Mouse (Mus musculus) layer of hippocampus, postnatal 10 days (tissue): ENCODE results near the gene Hes7. TPM values are rescaled to one million over a fixed set of nuclear protein-coding genes. Genes with fewer than 3 reads are reported as not detected.

ENCODE experiments used
- DNase-seq, 2 experiments: peaks; one replicate each; pipeline ENCODE4 v3.0.0; 2021; ENCODE audit warnings: low spot score in 2 of 2
- total RNA-seq, 2 experiments: library from RNA; stranded (reverse); gene quantifications; 2 replicates each; pipeline ENCODE4 v1.2.3; 2021

Gene Hes7
- total RNA-seq, 2 experiments from 2014 or later = 0.54 to 0.96 TPM

DNA sequence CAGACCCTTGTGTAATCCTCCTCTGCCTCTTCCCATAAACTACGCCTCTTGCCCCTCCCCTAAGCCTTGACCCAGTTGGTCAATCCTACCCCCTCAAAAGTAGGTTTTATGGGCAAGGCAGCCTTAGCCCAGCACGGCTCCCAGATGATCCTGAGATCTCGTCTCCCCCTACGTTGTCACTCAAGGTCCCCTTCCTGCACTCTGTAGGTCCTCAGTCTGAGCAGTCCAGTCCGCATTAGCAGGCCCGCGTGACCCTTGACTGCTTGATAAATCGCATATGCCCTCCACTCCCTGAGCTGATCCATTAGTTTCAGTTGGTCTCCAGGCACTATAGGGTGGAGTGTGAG lies 14.4 kb downstream of the Hes7 start:
- no peak for DNase-seq

DNA sequence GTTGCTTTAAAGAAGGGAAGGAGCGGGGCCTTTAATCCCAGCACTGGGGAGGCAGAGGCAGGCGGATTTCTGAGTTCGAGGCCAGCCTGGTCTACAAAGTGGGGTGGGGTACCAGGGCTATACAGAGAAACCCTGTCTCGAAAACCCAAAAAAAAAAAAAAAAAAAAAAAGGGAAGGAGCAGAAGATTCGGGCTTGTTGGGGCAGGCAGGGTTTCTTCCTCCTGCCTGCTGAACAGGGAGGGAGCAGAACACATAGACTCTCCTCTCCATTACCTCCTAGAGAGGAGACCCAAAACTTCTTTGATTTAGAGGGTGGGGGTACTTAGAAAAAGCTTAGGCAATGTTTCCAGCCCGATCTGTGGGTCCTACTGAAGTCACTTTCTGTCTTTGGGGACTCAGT lies 15.2 kb downstream of the Hes7 start:
- no peak for DNase-seq

- no peak for DNase-seq
These were observed 27.3 kb downstream of the Hes7 start for GRCm38 (mm10) chr11:69147546-69147945.

DNA sequence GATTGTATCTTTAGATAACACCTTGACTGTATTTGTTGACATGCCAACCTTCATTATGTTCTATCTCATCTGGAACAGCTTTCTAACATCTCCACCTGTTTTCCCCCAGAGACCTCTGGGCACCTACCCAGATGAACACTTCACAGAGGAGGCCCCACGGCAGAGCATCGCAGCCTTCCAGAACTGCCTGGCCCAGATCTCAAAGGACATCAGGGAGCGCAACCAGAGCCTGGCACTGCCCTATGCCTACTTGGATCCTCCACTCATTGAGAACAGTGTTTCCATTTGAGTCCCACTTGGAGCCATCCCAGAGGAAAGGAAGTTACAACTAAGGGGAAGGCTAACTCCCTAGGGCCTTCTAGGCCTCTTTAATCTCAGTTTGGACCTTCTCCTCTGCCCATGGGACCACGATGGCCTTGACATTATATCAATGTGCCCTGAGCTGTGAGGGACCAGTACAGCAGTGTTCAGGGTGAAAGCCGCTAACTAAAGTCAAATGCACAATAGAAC lies 28.3 kb downstream of the Hes7 start:
- no peak for DNase-seq

GRCm38 (mm10) chr11:69149728-69150127 lies 29.5 kb downstream of the Hes7 start:
- DNase-seq = peak; percentile 45 to 54

DNA sequence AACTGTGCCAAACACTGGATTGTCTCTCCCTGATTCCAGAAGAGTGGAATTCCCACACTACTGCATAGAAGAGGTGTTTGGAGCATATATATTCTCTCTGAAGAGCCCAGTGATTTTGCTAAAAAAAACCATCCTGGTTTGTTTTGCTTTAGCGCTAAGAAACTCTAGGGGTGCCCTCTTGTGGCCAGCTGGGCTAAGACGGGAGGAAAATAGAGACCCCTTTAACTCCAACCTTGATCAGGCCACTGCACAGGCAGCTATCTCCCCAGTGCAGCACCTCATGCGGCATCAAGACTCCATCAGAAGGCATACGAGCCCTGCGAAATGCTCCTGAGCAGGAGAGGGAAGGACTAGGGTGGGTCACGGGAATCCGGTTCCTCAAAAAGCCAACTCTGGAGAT lies 30.2 kb downstream of the Hes7 start:
- DNase-seq = peak; percentile 79 to 82

DNA sequence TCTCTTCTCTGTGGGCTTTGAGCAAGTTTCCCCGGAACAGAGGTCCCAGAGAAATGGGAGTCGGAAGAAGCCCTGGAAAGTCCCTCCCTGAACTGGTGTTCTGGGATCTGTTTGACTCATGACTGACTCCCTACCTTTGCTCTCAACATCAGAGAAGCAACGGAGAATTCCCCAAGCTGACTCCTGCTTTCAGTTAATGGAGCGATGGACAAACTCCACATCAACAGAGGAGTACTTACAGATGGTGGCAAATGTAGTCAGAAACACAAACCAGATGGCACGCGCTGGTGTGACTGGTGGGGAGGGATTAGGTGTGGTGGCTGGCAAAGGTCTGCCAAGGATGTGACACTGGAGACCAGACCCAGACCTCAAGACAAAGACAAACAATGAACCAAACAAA lies 30.8 kb downstream of the Hes7 start:
- DNase-seq = no peak

- no peak for DNase-seq
These were observed 33.6 kb downstream of the Hes7 start for GRCm38 (mm10) chr11:69153831-69154230.

- no peak for DNase-seq
These were observed 35.1 kb downstream of the Hes7 start for GRCm38 (mm10) chr11:69155351-69155750.

- no peak for DNase-seq
These were observed 36.6 kb downstream of the Hes7 start, which contains the start of gene Alox12b for GRCm38 (mm10) chr11:69156800-69157199. TSS of gene Alox12b (plus strand) at chr11:69156989.

DNA sequence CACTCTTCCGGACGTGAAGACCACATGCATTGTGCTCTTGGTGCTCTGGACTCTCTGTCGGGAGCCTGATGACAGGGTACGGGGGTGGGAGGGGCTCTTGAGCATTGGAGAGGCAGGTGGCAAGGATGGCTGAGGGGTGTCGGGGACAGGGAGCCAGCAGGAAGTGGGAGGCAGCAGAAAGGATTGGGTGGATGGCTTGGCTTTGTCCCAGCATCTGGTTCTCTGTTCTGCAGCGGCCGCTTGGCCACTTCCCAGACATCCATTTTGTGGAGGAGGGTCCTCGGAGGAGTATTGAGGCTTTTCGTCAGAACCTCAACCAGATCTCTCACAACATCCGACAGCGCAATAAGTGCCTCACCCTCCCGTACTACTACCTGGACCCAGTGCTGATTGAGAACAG lies 49.1 kb downstream of the Hes7 start:
- DNase-seq = peak in 1 of 2 experiments; percentile 21

- DNase-seq = peak; percentile 75 to 81
These were observed 51.4 kb downstream of the Hes7 start for GRCm38 (mm10) chr11:69171626-69172025.

- no peak for DNase-seq
These were observed 52.4 kb downstream of the Hes7 start for GRCm38 (mm10) chr11:69172606-69173005.

Other genes starting within 250 kb of the Hes7 start
- gene Ndel1, start 248.5 kb upstream of the Hes7 start, total RNA-seq = 10 to 100 TPM; 82.4 to 87.0 TPM
- not detected for gene Rnf222, start 231.9 kb upstream of the Hes7 start, total RNA-seq
- 100 to 1,000 TPM; 734 to 739 TPM for gene Rpl26, start 218.8 kb upstream of the Hes7 start, total RNA-seq
- under 1 TPM; 0.45 to 0.62 TPM for gene Odf4, start 193.3 kb upstream of the Hes7 start, total RNA-seq
- 10 to 100 TPM; 12.2 to 17.4 TPM for gene Arhgef15, start 162.9 kb upstream of the Hes7 start, total RNA-seq
- gene Slc25a35, start 152.3 kb upstream of the Hes7 start, total RNA-seq = 1 to 10 TPM; 4.3 to 4.4 TPM
- 10 to 100 TPM; 16.2 to 20.5 TPM for gene Rangrf, start 145.2 kb upstream of the Hes7 start, total RNA-seq
- 10 to 100 TPM; 26.2 to 37.5 TPM for gene Pfas, start 111.9 kb upstream of the Hes7 start, total RNA-seq
- 10 to 100 TPM; 41.1 to 50.7 TPM for gene Ctc1, start 104.5 kb upstream of the Hes7 start, total RNA-seq
- gene Aurkb, start 74.8 kb upstream of the Hes7 start, total RNA-seq = 1 to 10 TPM; 5.3 to 6.0 TPM
- 10 to 100 TPM; 24.2 to 24.9 TPM for gene Borcs6, start 60.7 kb upstream of the Hes7 start, total RNA-seq
- 10 to 100 TPM; 10.4 to 14.0 TPM for gene Tmem107, start 49.6 kb upstream of the Hes7 start, total RNA-seq
- gene Vamp2, start 31.9 kb upstream of the Hes7 start, total RNA-seq = 1,000 to 10,000 TPM in 1 of 2 experiments, 100 to 1,000 TPM in 1; 909 to 1,029 TPM
- gene Per1, start 25.2 kb upstream of the Hes7 start, total RNA-seq = 10 to 100 TPM; 54.4 to 67.2 TPM
- gene 9130213A22Rik, start 2.2 kb downstream of the Hes7 start, total RNA-seq = under 1 TPM; 0.59 to 0.89 TPM
- 1 to 10 TPM; 5.8 to 6.6 TPM for gene Aloxe3, start 5.5 kb downstream of the Hes7 start, total RNA-seq
- under 1 TPM; 0.27 to 0.31 TPM for gene Alox12b, start 36.6 kb downstream of the Hes7 start, total RNA-seq
- gene Alox8, start 77.4 kb downstream of the Hes7 start, total RNA-seq = 1 to 10 TPM; 5.2 to 6.9 TPM
- gene Gucy2e, start 116.6 kb downstream of the Hes7 start, total RNA-seq = under 1 TPM; 0.60 to 0.94 TPM
- 10 to 100 TPM; 16.6 to 18.2 TPM for gene Cntrob, start 203.4 kb downstream of the Hes7 start, total RNA-seq
- 10 to 100 TPM; 74.5 to 83.6 TPM for gene Trappc1, start 203.6 kb downstream of the Hes7 start, total RNA-seq
- 10 to 100 TPM; 12.3 to 14.7 TPM for gene Kcnab3, start 205.9 kb downstream of the Hes7 start, total RNA-seq
- gene Rnf227, start 220.1 kb downstream of the Hes7 start, total RNA-seq = 10 to 100 TPM; 72.6 to 76.6 TPM
- gene Chd3, start 249.0 kb downstream of the Hes7 start, total RNA-seq = 100 to 1,000 TPM; 540 to 617 TPM